24 mouse cellular contexts compared by ENCODE assay signal in genomic region chr19:12812644-12813364, GRCm38 (mm10). TPM values are rescaled to one million over a fixed set of nuclear protein-coding genes. Genes with fewer than 3 reads are reported as not detected.
DNase-seq lines count a peak whose midpoint lies in the region; ATAC-seq and TF ChIP-seq lines count a peak whose summit lies in the region.
"Had no signal": no experiment of that assay in that cellular context is flagged by ENCODE, and none has a peak within 500 bp of the region (broad histone marks: within the 10 kb centered on the region; RNA-seq: fewer than 3 reads in every experiment).

No protein-coding gene starts in this region.

- H3K27me3 ChIP-seq in heart, embryonic 16.5 days (ENCODE audit: control insufficient read depth, insufficient read depth, low read length): no peaks in the 10 kb centered on the region
- no peaks in the 10 kb centered on the region for H3K27me3 ChIP-seq in liver, embryonic 14.5 days (ENCODE audit: control insufficient read depth, insufficient read depth, low read length)
- H3K27me3 ChIP-seq in liver, postnatal 0 days (ENCODE audit: insufficient read depth, low read length): no peaks in the 10 kb centered on the region
- no peaks in the 10 kb centered on the region for H3K27me3 ChIP-seq in G1E (ENCODE audit: insufficient read depth, low read length)
- H3K27me3 ChIP-seq: CH12.LX; embryonic facial prominence, embryonic 13.5 days; forebrain, embryonic 13.5 days; hindbrain, embryonic 15.5 days had no signal

- no peaks in the 10 kb centered on the region for H3K9me3 ChIP-seq in heart, embryonic 16.5 days (replicated peaks; ENCODE audit: control insufficient read depth, low read length)
- no peaks in the 10 kb centered on the region for H3K9me3 ChIP-seq in liver, embryonic 14.5 days (ENCODE audit: control insufficient read depth, low read length)
- H3K9me3 ChIP-seq in liver, postnatal 0 days (ENCODE audit: low read length): no peaks in the 10 kb centered on the region
- no peaks in the 10 kb centered on the region for H3K9me3 ChIP-seq in G1E (replicated peaks)
- H3K9me3 ChIP-seq: embryonic facial prominence, embryonic 13.5 days; forebrain, embryonic 13.5 days; heart, embryonic 10.5 days; hindbrain, embryonic 10.5 days; hindbrain, embryonic 15.5 days had no signal

- DNase-seq in heart, postnatal 36 days: no peak
- DNase-seq in liver, embryonic 14.5 days (ENCODE audit: low read depth in 3 of 3, low spot score in 3 of 3): no peak
- DNase-seq in liver, postnatal 0 days: no peak
- DNase-seq in G1E (ENCODE audit: low spot score): no peak
- no peak for DNase-seq in lung, postnatal 25 days (ENCODE audit: low spot score)
- DNase-seq in layer of hippocampus, postnatal 14 days (ENCODE audit: low spot score in 2 of 2): no peak
- DNase-seq: adrenal gland, postnatal 14 days; cerebellum, adult 11-12 months; cerebellum, adult 9-10 months; cerebellum, postnatal 25 days; forebrain, postnatal 0 days; gastrocnemius, postnatal 14 days; heart, postnatal 14 days had no signal

- ATAC-seq in heart, embryonic 16.5 days (replicated peaks; ENCODE audit: extremely low read depth, insufficient read depth, low FRiP score): no peak
- peak; percentile 41; the same call in 1 of the 2 replicates for ATAC-seq in liver, embryonic 14.5 days (ENCODE audit: insufficient read depth)
- ATAC-seq in liver, postnatal 0 days: no peak
- ATAC-seq in G1E (ENCODE audit: extremely low read depth, insufficient number of reproducible peaks, low FRiP score, poor library complexity, severe bottlenecking): peak; percentile 40
- peak; percentile 76 for ATAC-seq in megakaryocyte progenitor cell, adult 5-6 weeks (replicated peaks; ENCODE audit: poor library complexity)
- ATAC-seq: forebrain, embryonic 13.5 days; forebrain, postnatal 0 days had no signal

- H3K4me1 ChIP-seq in heart, embryonic 16.5 days (ENCODE audit: control insufficient read depth, insufficient read depth, low read length): no peaks in the 10 kb centered on the region
- H3K4me1 ChIP-seq in liver, embryonic 14.5 days (replicated peaks; ENCODE audit: control insufficient read depth in 2 of 2, insufficient read depth in 2 of 2, low read length in 1 of 2): 0 out of 4 replicates have a peak, but pooled peaks cover 0 to 2% of the 10 kb centered on the region in 2 experiments
- no peaks in the 10 kb centered on the region for H3K4me1 ChIP-seq in liver, postnatal 0 days (ENCODE audit: insufficient read depth)
- peaks cover 5% of the 10 kb centered on the region for H3K4me1 ChIP-seq in G1E (ENCODE audit: insufficient read depth, low read depth, low read length)
- H3K4me1 ChIP-seq: embryonic facial prominence, embryonic 13.5 days; forebrain, embryonic 13.5 days; heart, embryonic 10.5 days; hindbrain, embryonic 10.5 days; hindbrain, embryonic 15.5 days had no signal

- H3K4me3 ChIP-seq in heart, embryonic 16.5 days (ENCODE audit: low read length): no peak overlapping the region
- H3K4me3 ChIP-seq in liver, embryonic 14.5 days (ENCODE audit: insufficient read depth in 1 of 2, low read depth in 2 of 2, low read length in 2 of 2): no peak overlapping the region
- no peak overlapping the region for H3K4me3 ChIP-seq in liver, postnatal 0 days (ENCODE audit: low read depth, low read length)
- no peak overlapping the region for H3K4me3 ChIP-seq in G1E (ENCODE audit: low read depth, low read length)
- H3K4me3 ChIP-seq: embryonic facial prominence, embryonic 13.5 days; forebrain, embryonic 13.5 days; heart, embryonic 10.5 days; hindbrain, embryonic 10.5 days; hindbrain, embryonic 15.5 days had no signal

- TF ChIP-seq EP300 in liver, embryonic 14.5 days (IDR thresholded peaks at IDR 0.05; ENCODE audit: low read depth): no peak
- no peak for TF ChIP-seq EP300 in liver, postnatal 0 days (IDR thresholded peaks at IDR 0.05; ENCODE audit: low read depth)

- H3K9ac ChIP-seq in heart, embryonic 16.5 days (ENCODE audit: low read length): no peak overlapping the region
- no peak overlapping the region for H3K9ac ChIP-seq in liver, embryonic 14.5 days (replicated peaks)
- no peak overlapping the region for H3K9ac ChIP-seq in liver, postnatal 0 days (replicated peaks)
- H3K9ac ChIP-seq: embryonic facial prominence, embryonic 13.5 days; forebrain, embryonic 13.5 days; forebrain, postnatal 0 days; hindbrain, embryonic 15.5 days had no signal

- TF ChIP-seq CTCF in liver, embryonic 14.5 days (IDR thresholded peaks at IDR 0.05; ENCODE audit: low read depth): no peak
- no peak for TF ChIP-seq CTCF in liver, postnatal 0 days (IDR thresholded peaks at IDR 0.05; ENCODE audit: low read depth)
- TF ChIP-seq CTCF in G1E (IDR thresholded peaks at IDR 0.05; ENCODE audit: low read depth, low read length): no peak

- intact Hi-C loops in heart, postnatal 36 days (cut with DNase I): no loop called here

- H3K36me3 ChIP-seq in heart, embryonic 16.5 days (ENCODE audit: control insufficient read depth, insufficient read depth): no peaks in the 10 kb centered on the region
- H3K36me3 ChIP-seq in liver, embryonic 14.5 days (replicated peaks; ENCODE audit: control insufficient read depth, insufficient read depth, low read depth): no peaks in the 10 kb centered on the region
- no peaks in the 10 kb centered on the region for H3K36me3 ChIP-seq in liver, postnatal 0 days (replicated peaks; ENCODE audit: insufficient read depth, low read length)
- H3K36me3 ChIP-seq in G1E (replicated peaks): no peaks in the 10 kb centered on the region
- H3K36me3 ChIP-seq: embryonic facial prominence, embryonic 13.5 days; heart, embryonic 10.5 days; hindbrain, embryonic 10.5 days; hindbrain, embryonic 15.5 days had no signal

- 59% methylated on average over 1 of the region's 1 CpGs for WGBS in heart, embryonic 16.5 days
- 42% methylated on average over 1 of the region's 1 CpGs for WGBS in liver, embryonic 14.5 days (ENCODE audit: insufficient replicate concordance)
- WGBS in liver, postnatal 0 days (ENCODE audit: insufficient replicate concordance): 46% methylated on average over 1 of the region's 1 CpGs

- H3K27ac ChIP-seq in heart, embryonic 16.5 days (ENCODE audit: low read length): peak overlapping the region; percentile 49; the same call in 1 of the 2 replicates
- H3K27ac ChIP-seq in liver, embryonic 14.5 days: no peak overlapping the region
- H3K27ac ChIP-seq in liver, postnatal 0 days (ENCODE audit: low read depth): no peak overlapping the region
- H3K27ac ChIP-seq: embryonic facial prominence, embryonic 13.5 days; forebrain, embryonic 13.5 days; heart, embryonic 10.5 days; hindbrain, embryonic 10.5 days; hindbrain, embryonic 15.5 days had no signal

- no peak overlapping the region for H3K4me2 ChIP-seq in heart, embryonic 16.5 days (ENCODE audit: low read depth, low read length)
- no peak overlapping the region for H3K4me2 ChIP-seq in liver, embryonic 14.5 days (ENCODE audit: low read depth)
- no peak overlapping the region for H3K4me2 ChIP-seq in liver, postnatal 0 days (ENCODE audit: low read depth, low read length)
- H3K4me2 ChIP-seq: embryonic facial prominence, embryonic 13.5 days; forebrain, embryonic 13.5 days; hindbrain, embryonic 15.5 days had no signal

RNA-seq across cellular contexts. Expression of gene Lpxn, which starts 16.8 kb away (rescaled TPM):
- polyA plus RNA-seq in heart, embryonic 16.5 days (2015; fragmentation: Nextera tagmentation; extraction: Ambion mirVana): 2.5 and 4.9 TPM in 2 replicates
- 1 to 10 TPM; 1.4 to 1.5 TPM for total RNA-seq in heart, postnatal 36 days (2021)
- 1.3 and 1.5 TPM in 2 replicates for polyA plus RNA-seq in liver, embryonic 14.5 days (2012; rRNA removed)
- 2.2 and 2.7 TPM in 2 replicates for polyA plus RNA-seq in liver, embryonic 14.5 days (2014; fragmentation: Nextera tagmentation; extraction: Ambion mirVana)
- polyA plus RNA-seq in liver, postnatal 0 days (2015; fragmentation: Nextera tagmentation; extraction: Ambion mirVana): 3.1 and 4.1 TPM in 2 replicates
- 0.68 and 2.1 TPM in 2 replicates for total RNA-seq in G1E (2014; fragmentation: Nextera tagmentation)
- total RNA-seq in G1E (2017): 2.5 and 3.5 TPM in 2 replicates
- polyA plus RNA-seq in G1E (2012): 0.03 TPM in 1 of 2 replicates, not detected in the other
- 4.6 and 9.2 TPM in 2 replicates for total RNA-seq in megakaryocyte progenitor cell, adult 5-6 weeks (2015)
- 5.1 and 6.2 TPM in 2 replicates for total RNA-seq in megakaryocyte progenitor cell, adult 5-6 weeks (2017)
- total RNA-seq in layer of hippocampus, postnatal 14 days (2021): 1 to 10 TPM; 1.9 to 2.0 TPM

RNA-seq across cellular contexts. Expression of gene Zfp91, which starts 16.9 kb away (rescaled TPM):
- polyA plus RNA-seq in heart, embryonic 16.5 days (2015; fragmentation: Nextera tagmentation; extraction: Ambion mirVana): 9.9 and 10.5 TPM in 2 replicates
- total RNA-seq in heart, postnatal 36 days (2021): 10 to 100 TPM; 78.7 to 80.7 TPM
- polyA plus RNA-seq in liver, embryonic 14.5 days (2012; rRNA removed): 9.7 and 13.5 TPM in 2 replicates
- 4.8 and 5.2 TPM in 2 replicates for polyA plus RNA-seq in liver, embryonic 14.5 days (2014; fragmentation: Nextera tagmentation; extraction: Ambion mirVana)
- 6.7 and 7.0 TPM in 2 replicates for polyA plus RNA-seq in liver, postnatal 0 days (2015; fragmentation: Nextera tagmentation; extraction: Ambion mirVana)
- total RNA-seq in G1E (2014; fragmentation: Nextera tagmentation) (90.3 and 97.4 TPM in 2 replicates), G1E (2017) (112 and 117 TPM in 2 replicates)
- polyA plus RNA-seq in G1E (2012): 26.5 and 36.0 TPM in 2 replicates
- total RNA-seq in megakaryocyte progenitor cell, adult 5-6 weeks (2015): 70.4 and 79.9 TPM in 2 replicates
- total RNA-seq in megakaryocyte progenitor cell, adult 5-6 weeks (2017): 85.2 and 92.8 TPM in 2 replicates
- total RNA-seq in layer of hippocampus, postnatal 14 days (2021): 10 to 100 TPM; 89.1 to 95.0 TPM

RNA-seq across cellular contexts. Expression of gene Gm5244, which starts 33.7 kb away (rescaled TPM):
- polyA plus RNA-seq in heart, embryonic 16.5 days (2015; fragmentation: Nextera tagmentation; extraction: Ambion mirVana): not detected in 2 replicates
- not detected for total RNA-seq in heart, postnatal 36 days (2021)
- not detected in 2 replicates for polyA plus RNA-seq in liver, embryonic 14.5 days (2012; rRNA removed)
- not detected in 2 replicates for polyA plus RNA-seq in liver, embryonic 14.5 days (2014; fragmentation: Nextera tagmentation; extraction: Ambion mirVana)
- polyA plus RNA-seq in liver, postnatal 0 days (2015; fragmentation: Nextera tagmentation; extraction: Ambion mirVana): not detected in 2 replicates
- not detected in 2 replicates for total RNA-seq in G1E (2014; fragmentation: Nextera tagmentation)
- not detected in 2 replicates for total RNA-seq in G1E (2017)
- not detected in 2 replicates for polyA plus RNA-seq in G1E (2012)
- total RNA-seq in megakaryocyte progenitor cell, adult 5-6 weeks (2015): not detected in 2 replicates
- total RNA-seq in megakaryocyte progenitor cell, adult 5-6 weeks (2017): not detected in 2 replicates
- total RNA-seq in layer of hippocampus, postnatal 14 days (2021): not detected
- total RNA-seq: adrenal gland, postnatal 14 days; CH12.LX; forebrain, postnatal 0 days; gastrocnemius, adult 18-20 months; gastrocnemius, postnatal 14 days; granulocyte monocyte progenitor cell, adult 5-6 weeks; heart, postnatal 14 days had no signal
- polyA plus RNA-seq: embryonic facial prominence, embryonic 13.5 days; forebrain, embryonic 13.5 days; forebrain, postnatal 0 days; heart, embryonic 10.5 days; heart, embryonic 14.5 days; hindbrain, embryonic 10.5 days; hindbrain, embryonic 15.5 days had no signal

RNA-seq across cellular contexts. Expression of gene Olfr1444, which starts 44.3 kb away (rescaled TPM):
- polyA plus RNA-seq in heart, embryonic 16.5 days (2015; fragmentation: Nextera tagmentation; extraction: Ambion mirVana): not detected in 2 replicates
- not detected for total RNA-seq in heart, postnatal 36 days (2021)
- polyA plus RNA-seq in liver, embryonic 14.5 days (2012; rRNA removed): not detected in 2 replicates
- not detected in 2 replicates for polyA plus RNA-seq in liver, embryonic 14.5 days (2014; fragmentation: Nextera tagmentation; extraction: Ambion mirVana)
- polyA plus RNA-seq in liver, postnatal 0 days (2015; fragmentation: Nextera tagmentation; extraction: Ambion mirVana): not detected in 2 replicates
- total RNA-seq in G1E (2014; fragmentation: Nextera tagmentation): not detected in 2 replicates
- 0.16 TPM in 1 of 2 replicates, not detected in the other for total RNA-seq in G1E (2017)
- polyA plus RNA-seq in G1E (2012): not detected in 2 replicates
- total RNA-seq in megakaryocyte progenitor cell, adult 5-6 weeks (2015): not detected in 2 replicates
- total RNA-seq in megakaryocyte progenitor cell, adult 5-6 weeks (2017): not detected in 2 replicates
- not detected for total RNA-seq in layer of hippocampus, postnatal 14 days (2021)
- total RNA-seq: adrenal gland, postnatal 14 days; CH12.LX; forebrain, postnatal 0 days; gastrocnemius, adult 18-20 months; gastrocnemius, postnatal 14 days; granulocyte monocyte progenitor cell, adult 5-6 weeks; heart, postnatal 14 days had no signal
- polyA plus RNA-seq: embryonic facial prominence, embryonic 13.5 days; forebrain, embryonic 13.5 days; forebrain, postnatal 0 days; heart, embryonic 10.5 days; heart, embryonic 14.5 days; hindbrain, embryonic 10.5 days; hindbrain, embryonic 15.5 days had no signal

RNA-seq across cellular contexts. Expression of gene Cntf, which starts 47.4 kb away (rescaled TPM):
- polyA plus RNA-seq in heart, embryonic 16.5 days (2015; fragmentation: Nextera tagmentation; extraction: Ambion mirVana): 1.0 TPM in 2 replicates
- 1 to 10 TPM; 1.6 TPM for total RNA-seq in heart, postnatal 36 days (2021)
- polyA plus RNA-seq in liver, embryonic 14.5 days (2012; rRNA removed): 0.94 and 1.8 TPM in 2 replicates
- 0.35 and 0.72 TPM in 2 replicates for polyA plus RNA-seq in liver, embryonic 14.5 days (2014; fragmentation: Nextera tagmentation; extraction: Ambion mirVana)
- 0.23 and 0.52 TPM in 2 replicates for polyA plus RNA-seq in liver, postnatal 0 days (2015; fragmentation: Nextera tagmentation; extraction: Ambion mirVana)
- total RNA-seq in G1E (2014; fragmentation: Nextera tagmentation): 7.4 TPM in 1 of 2 replicates, not detected in the other
- 3.0 and 4.0 TPM in 2 replicates for total RNA-seq in G1E (2017)
- 0.06 and 0.10 TPM in 2 replicates for polyA plus RNA-seq in G1E (2012)
- total RNA-seq in megakaryocyte progenitor cell, adult 5-6 weeks (2015): 5.2 and 5.9 TPM in 2 replicates
- total RNA-seq in megakaryocyte progenitor cell, adult 5-6 weeks (2017): 1.1 and 3.0 TPM in 2 replicates
- 1 to 10 TPM; 3.0 to 4.7 TPM for total RNA-seq in layer of hippocampus, postnatal 14 days (2021)

Comparison
In these comparisons a context has a peak if more than half of its experiments do, and no peak if none do; other contexts are left out.
1. ATAC-seq: peak in liver, embryonic 14.5 days (single experiment), G1E (single experiment) and megakaryocyte progenitor cell, adult 5-6 weeks (single experiment); none in heart, embryonic 16.5 days (single experiment) and liver, postnatal 0 days (single experiment).